Mouse (Mus musculus) retina, adult 2 months (tissue): ENCODE results near the gene Osm.

Experiments
- DNase-seq: peaks from one replicate; pipeline ENCODE4 v3.0.0-alpha.2; 2012; ENCODE audit warnings: low read depth, low spot score

Osm gene

DNA sequence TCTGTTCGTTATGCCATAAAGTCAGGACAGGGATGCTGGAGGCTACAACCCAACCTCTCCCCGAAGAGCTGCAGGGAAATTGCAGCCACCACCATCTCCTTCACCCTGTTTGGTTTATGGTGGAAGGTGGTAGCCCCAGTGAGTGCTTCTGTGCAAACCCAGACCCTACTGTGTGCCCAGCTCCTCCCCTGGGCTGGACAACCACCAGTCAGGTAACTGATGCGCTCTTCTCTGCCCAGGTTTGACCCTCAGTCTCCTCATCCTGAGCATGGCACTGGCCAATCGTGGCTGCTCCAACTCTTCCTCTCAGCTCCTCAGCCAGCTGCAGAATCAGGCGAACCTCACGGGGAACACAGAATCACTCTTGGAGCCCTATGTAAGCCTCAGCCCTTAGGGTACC lies 1.9 kb downstream of the Osm start:
- DNase-seq, result no peak

DNA sequence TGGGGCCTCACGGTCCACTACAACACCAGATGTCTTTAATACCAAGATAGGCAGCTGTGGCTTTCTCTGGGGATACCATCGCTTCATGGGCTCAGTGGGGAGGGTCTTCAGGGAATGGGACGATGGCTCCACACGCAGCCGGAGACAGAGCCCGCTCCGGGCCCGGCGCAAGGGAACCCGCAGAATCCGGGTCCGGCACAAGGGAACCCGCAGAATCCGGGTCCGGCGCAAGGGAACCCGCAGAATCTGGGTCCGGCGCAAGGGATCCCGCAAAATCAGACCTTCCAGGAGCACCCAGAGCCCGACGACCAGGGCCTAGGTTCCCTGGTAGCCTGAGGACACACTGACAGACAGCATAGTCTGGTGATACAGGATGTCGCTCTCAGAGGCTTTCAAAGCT lies 3.5 kb downstream of the Osm start:
- no peak for DNase-seq

DNA sequence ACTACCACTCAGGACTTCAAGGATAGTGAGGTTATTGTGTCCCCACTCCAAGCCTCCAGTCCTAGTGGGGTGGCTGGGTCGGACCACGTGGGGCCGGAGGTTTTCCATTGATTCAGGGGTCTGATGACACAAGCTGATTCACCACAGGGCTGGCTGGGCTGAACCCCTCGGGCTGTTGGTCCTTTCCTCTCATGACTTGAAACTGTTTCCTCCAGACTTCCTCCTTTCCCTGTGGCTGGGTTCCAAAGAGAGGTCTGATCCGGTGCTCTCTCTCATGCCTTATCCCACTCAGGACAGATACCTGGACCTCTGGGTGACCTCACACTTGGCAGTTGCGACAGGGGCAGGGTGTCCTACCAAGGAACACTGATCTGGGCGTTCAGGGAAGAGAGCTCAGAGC lies 3.9 kb downstream of the Osm start:
- DNase-seq, result no peak

DNA sequence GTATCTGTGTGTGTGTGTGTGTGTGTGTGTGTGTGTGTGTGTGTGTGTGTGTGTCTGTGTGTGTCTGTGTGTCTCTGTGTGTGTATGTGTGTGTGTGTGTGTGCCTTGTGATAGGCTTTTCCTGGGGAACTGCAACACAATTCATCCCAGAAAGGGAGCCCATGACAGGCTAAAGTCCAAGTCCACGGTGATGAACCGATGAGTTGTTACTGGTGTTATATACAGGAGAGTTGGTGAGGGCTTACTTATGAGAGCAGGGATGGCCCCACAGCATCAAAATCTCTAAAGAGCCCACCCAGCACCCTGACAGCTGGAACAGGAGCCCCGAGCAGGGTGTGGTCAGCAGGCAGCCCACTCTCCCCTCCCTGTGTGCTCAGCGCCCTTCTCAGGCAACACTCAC lies 5.0 kb downstream of the Osm start:
- DNase-seq, result no peak

DNA sequence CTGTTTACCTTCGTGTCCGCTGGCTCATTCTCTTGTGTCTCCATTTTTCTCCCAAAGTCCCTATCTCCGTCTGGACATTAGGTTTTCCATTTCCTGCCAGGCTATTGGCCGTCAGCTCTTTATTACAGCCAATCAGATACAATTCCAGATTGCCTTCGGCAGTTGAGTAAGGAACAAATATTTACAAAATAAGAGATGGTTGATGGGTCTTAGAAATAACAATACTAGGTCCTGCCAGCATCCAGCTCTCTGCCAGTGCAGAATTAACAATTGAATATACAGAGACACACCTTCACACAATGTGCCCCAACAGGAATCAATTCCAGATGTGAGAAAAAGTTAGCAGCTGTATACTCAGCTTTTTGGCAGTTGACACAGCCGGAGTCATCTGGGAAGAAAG lies 9.9 kb downstream of the Osm start:
- no peak for DNase-seq

DNA sequence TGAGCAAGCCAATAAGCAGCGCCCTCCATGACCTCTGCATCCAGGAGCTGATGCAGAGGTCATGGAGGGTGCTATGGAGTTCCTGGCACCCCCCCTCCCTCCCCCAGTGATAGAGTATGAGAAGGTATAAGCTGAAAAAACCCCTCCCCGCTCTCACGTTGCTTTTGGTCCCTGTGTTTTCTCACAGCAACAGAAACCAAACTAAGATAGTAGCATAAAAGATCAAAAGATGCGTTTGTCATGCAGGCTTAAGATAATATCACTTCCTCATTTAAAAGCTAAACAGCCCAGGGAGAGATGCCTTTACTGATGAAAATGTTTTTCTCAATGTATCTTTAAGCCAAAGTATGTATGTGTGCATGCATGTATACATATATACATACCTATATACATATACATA lies 10.4 kb downstream of the Osm start:
- DNase-seq, result no peak

DNA sequence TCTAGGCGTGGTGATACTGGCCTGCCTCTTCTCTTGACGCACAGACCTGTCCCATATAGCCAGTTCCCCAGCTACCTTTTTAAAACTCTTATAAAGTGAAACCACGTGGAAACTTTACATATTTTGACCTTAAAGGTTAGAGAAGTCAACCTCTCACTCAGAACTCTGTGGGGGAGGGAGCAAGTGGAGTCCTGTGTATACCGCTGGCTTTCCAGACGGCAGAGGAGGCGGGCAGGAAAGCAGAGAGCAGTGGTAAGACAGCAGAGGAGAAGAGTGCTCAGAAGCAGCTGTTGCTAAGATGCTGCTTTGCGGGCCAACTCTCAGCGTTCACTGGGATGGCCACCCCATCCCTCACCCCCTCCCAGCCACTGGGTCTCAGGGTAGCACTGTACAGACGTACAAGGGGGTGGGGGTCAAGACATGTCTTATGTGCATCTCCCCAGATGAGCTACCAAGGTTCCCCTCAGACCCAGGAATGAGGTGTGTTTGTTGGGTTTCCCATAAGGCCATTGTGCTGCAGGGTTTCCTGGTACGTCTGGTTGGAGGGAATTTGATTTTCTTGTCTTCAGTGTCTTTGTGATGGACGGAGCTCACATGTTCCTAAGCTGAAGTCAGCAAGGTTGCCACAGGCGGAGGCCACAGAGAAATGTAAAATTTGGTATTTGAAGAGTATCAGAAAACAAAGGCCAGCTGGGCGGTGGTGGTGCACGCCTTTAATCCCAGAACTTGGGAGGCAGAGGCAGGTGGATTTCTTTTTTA lies 11.2 kb downstream of the Osm start:
- no peak for DNase-seq

DNA sequence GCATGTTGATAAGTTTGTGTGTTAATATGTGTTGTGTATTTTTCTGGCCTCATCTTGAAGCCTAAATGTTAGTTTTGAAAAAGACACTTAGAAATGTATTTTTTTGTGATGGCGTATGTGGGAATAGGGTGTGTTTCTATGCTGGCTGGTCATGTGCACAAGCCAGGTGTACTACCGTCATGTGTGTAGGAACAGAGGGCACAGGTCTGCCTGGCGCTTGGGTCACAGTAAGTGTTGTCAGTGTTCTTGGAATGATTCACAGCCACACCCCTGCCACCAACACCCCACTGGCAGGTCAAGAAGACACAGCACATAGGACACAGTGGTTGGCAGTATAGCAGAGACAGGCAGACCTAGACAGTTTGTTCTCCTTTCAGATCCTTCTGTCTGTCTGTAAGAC lies 12.9 kb downstream of the Osm start:
- no peak for DNase-seq

DNA sequence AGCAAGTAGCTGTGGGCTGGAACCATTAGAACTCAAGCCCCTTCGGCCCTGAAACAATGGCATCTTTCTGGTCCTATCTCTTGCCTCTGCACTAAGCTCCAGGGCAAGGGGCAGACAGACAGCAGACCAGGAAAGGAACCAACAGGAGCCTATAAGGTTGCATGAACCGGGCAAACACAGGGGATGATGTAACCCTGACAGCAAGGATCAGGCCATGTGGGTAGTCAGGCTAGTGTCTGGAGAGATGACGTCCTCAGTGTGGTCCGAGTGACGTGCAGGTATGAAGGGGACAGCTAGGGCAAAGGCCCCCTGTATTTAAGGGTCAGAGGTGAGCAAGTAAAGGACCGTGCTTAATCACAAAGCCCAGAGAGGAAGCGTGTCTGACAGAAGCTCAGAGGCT lies 14.1 kb downstream of the Osm start:
- no peak for DNase-seq

DNA sequence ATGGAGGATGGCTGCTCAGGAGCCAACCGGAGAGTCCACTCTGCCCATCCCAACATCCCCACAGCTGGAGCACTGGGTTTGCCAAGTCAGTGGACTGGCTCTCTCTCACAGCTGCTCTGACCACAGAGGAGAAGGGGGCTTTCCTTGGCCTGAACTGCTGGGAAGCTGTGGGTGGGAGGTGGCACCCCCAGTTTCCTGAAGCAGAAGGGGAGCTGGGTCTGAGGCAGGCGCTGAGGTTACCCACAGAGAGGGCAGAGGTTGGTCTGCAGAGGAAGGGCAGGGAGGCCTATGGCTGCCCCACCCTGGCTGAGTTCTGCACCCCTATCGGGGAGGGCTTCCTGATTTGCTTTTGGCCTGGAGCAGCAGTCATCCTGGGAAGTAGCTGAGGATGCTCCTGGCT lies 15.2 kb downstream of the Osm start:
- DNase-seq, result no peak

DNA sequence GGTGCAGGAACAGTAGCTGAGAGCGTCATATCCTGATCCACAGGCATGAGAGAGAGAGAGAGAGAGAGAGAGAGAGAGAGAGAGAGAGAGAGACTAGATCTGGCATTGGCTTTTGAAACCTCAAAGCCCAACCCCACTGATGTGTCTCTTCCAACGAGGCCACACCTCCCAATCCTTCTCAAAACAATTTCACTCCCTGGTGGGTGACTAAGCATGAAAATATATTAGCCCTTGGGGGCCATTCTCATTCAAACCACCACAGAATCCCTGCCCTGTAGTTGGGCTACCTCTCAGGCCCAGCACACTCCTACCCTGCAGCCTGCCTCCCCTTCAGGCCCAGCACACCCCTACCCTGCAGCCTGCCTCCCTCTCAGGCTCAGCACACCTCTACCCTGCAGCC lies 16.7 kb downstream of the Osm start:
- no peak for DNase-seq

DNA sequence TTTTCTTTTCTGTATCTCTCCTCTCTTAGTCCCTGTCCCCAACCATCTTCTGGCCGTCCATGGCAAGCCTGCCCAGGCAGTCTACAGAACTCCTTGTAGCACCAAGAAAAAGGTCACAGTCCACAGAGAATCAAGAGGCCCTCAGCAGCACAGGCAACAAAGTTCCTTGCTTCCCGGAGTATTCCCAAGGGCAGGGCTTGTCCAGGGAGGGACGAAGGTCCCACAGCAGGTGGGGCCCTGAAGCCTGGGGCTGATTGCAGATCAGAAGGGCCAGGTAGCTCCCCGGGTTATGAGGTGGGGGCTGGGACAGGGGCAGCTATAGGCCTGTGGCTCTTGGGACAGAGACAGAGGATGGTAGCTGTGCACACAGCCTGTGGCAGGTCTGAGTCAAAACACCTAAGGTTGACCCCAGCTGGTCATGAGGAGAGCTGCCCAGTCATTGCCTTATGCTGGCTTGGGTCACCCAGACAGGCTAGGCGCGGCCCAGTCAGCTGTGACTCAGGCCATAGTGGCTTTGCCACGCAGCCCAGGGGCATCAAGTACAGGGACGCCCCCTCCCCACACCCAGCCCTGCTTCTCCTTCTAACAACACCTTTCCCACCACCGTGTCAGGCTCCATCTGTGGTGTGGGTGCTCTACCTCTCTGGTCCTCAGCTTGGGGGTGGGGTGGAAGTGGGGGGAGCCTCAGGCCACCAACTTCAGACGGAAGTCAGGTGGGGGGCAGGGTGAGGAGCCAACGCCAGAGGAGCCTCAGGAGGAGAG lies 20.8 kb downstream of the Osm start, which contains the start of gene Lif:
Gene Lif, plus strand, starts transcription at position 712 of the 762 bp plus-strand sequence.
- DNase-seq, result no peak

DNA sequence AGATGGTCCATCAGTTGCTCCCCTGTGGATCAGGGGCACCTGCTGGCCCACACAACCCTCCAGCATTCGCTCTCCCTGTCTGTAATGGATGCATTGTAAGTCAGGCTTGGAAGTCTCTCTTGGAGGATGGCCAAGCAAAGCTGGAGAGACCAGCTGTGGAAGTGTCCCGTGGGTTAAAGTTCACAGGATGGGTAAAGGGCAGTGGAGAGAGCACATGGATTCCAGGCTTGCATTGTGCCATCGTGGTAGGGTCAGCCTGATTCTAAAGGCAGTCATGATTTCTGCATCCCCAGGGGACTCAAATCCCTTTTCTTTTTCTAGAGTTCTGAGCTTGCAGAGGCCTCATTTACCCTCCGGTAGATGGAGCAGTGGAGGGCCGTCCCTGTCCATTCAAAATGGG lies 21.5 kb downstream of the Osm start:
- DNase-seq, result no peak

DNA sequence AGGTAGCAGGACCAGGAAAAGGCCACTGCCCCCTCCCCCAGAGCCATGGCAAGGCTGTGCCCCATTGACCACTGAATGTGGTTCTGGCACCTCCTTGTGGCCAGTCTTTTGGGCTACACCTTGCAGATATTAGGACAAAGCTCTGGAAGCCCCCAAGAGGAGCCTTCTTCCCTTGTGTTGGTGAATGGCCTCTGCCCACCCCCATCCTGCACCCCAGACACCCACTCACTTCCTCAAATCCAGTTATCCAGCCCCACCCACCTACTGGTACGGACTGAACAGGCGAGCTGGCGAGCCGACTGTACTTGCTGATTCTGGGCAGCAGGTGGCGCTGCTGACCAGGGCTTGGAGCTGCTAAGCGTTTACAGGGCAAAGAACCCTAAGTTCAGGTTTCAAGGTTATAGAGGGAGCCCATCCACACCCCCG lies 22.4 kb downstream of the Osm start:
- peak; percentile 51 for DNase-seq

DNA sequence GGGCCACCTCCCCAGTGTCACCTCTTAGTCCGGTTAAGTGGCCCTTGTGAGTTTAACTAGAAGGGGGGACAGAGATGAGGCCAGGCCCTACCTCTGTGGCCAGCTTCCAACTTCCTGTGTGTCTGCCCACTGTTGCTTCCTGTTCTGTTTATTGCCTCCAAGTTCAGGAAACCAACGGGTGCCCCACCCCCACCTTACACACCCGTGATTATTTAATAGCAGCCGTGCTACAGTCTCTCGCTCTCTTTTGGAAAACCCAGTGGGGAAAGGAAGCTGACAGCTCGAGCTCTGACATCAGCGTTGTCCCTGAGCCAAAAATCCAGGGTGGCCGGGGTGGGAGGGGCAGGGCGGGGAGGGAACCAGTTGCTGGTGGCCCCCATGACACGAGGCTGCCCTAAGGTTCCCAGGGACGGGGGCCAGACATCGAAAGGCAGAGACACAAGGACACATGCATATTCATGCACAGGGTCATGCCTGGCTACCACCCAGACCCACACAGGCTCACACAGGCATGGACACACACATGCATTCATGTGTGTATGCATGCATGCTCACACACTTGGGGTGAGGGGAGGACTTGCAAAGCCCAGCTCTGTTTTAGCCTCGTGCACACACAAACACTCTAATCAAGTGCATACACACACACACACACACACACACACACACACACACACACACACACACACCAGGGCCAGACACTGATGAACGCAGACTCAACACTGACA lies 24.4 kb downstream of the Osm start:
- DNase-seq, result no peak

DNA sequence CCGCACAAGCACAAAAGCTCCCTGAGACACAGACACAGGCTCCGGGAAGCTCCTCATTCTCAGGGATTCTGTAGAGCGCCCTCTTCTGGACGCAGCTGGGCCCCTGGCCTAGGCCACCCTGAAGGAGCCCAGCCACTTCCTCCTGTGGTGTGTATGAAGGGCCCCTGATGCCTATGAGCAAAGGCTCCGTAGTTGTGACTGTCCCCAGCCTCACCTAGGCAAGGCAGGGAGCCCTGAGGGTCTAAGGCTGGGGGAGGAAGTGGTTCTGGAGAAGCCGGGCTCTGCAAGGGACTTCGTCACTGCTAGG lies 24.9 kb downstream of the Osm start:
- no peak for DNase-seq

DNA sequence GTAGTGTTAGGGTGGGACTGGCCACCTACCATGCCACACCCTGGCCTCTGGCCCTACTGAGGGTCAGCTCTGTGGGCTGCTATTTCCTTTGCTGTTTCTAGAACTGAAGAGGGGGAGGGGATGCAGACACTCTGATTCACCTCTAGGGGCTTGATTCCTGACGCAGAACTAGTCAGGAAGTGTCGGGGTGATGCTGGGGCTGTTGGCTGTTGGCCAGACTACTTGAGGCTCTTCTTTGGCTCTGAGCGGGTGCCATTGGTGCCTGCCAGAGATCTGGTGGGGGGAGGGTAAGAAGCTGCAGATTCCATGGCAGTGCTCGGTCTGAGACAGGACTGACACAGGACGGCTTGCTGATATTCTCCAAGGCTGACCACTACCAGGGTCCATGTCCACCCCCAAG lies 25.7 kb downstream of the Osm start:
- no peak for DNase-seq

DNA sequence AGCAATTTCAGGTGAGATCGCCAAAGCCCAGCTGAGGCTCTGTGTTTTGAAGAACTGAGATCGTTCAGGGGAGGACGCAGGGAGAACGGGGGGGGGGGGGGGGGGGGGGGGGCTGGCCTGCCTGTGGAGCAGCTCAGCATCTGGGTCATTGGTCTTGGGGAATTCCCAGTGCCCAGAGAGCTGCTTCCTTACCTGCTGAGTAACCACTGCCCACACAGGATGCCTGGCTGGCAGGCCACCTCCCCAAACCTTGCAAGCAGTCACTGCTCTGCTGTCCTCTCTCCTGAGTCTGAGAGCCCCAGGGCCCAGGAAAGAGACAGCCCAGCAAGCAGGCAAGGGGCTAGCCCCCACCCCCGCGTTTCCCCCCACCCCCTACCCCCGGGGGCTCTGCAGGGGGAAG lies 26.6 kb downstream of the Osm start:
- no peak for DNase-seq

DNA sequence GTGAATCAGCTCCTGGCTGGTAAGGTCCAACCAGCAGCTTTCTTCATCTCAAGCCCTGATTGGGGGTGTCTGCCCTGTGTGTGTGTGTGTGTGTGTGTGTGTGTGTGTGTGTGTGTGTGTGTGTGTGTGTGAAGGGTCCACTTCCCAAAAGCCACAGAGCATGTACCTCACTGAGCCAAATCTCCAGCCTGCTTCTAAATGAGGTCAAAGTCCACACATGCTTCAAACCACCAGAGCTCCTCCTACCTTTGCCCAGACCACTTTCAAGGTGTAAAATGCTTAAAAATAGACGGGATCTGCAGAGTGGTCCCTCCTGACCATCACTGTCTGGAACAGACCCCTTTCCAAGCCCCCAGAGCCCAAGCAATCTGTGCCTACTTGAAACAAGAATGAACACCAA lies 27.1 kb downstream of the Osm start:
- DNase-seq, result no peak

DNA sequence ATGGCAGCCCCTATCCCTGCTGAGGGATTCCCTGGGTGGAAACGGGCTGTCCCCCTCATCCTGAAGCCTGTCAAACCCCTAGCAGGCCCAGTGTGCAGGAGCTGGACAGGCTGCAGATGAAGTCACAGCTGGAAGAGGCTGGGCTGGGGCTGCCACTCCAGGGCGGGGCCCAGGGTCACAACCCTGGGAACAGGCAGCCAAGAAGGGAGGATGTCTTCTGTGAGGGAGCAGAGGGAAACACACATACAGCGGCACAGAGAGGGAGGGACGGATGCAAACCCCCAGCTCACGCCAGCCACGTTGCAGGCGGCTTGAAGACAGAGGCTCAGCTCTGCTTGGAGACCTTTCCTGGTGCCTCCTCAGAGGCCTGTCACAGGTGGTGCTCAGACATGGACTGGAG lies 27.8 kb downstream of the Osm start:
- DNase-seq, result no peak

DNA sequence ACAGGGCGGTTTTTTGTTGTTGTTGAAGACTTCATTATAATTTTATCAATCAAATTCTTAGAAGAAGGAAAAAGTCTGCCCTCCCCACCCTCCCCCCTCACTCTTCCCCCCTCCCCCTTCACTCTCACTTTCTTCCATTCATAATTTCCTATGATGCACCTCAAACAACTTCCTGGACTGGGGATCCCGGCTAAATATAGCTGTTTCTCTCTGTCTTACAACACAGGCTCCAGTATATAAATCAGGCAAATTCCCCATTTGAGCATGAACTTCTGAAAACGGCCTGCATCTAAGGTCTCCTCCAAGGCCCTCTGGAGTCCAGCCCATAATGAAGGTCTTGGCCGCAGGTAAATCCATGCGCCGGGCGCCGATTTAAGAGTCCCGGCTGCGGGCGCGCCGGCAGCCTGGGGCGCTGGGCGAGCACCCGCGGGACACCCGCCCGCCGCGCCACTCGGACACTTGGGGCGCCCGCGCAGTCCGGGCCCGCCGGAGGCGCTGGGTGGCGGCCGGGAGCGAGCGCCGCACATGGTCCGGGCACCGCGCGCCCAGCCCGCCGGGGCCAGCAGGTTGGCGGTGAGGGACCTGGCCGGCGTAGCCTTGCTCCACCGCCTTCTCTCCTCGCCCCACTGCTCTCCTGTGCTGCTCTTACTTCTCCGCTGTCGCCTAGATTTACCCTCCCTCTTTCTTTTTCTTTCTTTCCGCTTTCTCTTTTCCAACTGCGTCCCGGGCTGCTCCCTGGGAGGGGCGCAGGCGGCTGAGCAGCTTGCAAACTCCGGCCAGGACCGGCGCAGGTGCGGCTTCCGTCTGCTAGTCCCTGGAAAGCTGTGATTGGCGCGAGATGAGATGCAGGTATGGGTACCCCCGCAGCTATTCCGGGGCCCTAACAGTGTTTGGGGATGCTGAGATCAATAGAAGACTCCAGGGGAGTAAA lies 30.3 kb downstream of the Osm start:
- no peak for DNase-seq

DNA sequence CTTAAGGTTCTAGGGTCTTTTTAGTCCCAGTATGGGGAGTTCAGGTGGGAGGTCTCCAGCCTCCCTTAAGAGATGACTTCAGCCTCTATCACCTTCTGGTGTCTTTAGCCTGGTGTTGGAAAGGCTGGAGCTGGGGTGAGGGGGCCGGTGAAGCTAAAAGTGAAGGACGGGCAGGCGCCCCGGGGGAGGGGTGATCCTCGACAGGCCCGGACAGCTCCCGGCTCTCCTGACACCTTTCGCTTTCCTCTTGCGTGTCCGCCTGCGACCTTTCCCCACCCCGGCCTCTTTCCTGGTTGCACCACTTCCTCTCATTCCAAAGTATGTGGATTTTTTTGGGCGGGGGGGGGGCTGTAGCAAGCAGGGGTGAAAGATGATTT lies 31.0 kb downstream of the Osm start:
- DNase-seq, result no peak
